Comparison of ENCODE assay signal across 8 mouse cellular contexts in the genomic region with DNA sequence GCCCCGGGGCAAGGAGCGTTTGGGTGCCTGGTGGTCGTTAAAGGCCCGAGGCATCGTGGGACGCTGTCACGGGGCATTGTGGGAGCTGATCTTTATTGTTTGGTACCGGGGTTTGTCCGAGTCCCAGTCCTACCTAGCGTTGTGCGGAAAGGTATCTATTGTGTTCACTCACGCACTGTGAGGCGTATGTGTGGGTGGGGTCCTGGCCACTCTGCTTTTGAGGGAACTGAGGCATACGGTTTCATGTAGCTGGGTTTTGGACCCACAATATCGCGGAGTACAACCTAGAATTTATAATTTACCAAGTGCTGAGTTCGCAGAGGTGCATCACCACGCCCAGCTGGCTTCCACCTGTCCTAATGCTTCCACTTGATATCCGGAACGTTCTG. TPM values are rescaled to one million over a fixed set of nuclear protein-coding genes. Genes with fewer than 3 reads are reported as not detected.
A peak's percentile ranks its signal among the peaks of the same experiment; 100 is the strongest.
DNase-seq lines count a peak whose midpoint lies in the region; ATAC-seq and TF ChIP-seq lines count a peak whose summit lies in the region.

No protein-coding gene starts in this region.

- H3K4me1 ChIP-seq in embryonic facial prominence, embryonic 15.5 days = peaks cover 39% of the 10 kb centered on the region
- H3K4me1 ChIP-seq in intestine, postnatal 0 days (replicated peaks; ENCODE audit: control insufficient read depth, insufficient read depth, low read length) = no peaks in the 10 kb centered on the region
- peaks cover 14% of the 10 kb centered on the region for H3K4me1 ChIP-seq in midbrain, postnatal 0 days (ENCODE audit: insufficient read depth, low read length)

- peak overlapping the region; percentile 99 for H3K27ac ChIP-seq in left cerebral cortex, adult 2 months
- peak overlapping the region; percentile 99 for H3K27ac ChIP-seq in embryonic facial prominence, embryonic 15.5 days (replicated peaks)
- H3K27ac ChIP-seq in intestine, postnatal 0 days (ENCODE audit: low read depth, low read length) = peak overlapping the region; percentile 94
- peak overlapping the region; percentile 99 for H3K27ac ChIP-seq in midbrain, postnatal 0 days (ENCODE audit: low read depth, low read length)

- peaks cover 13% of the 10 kb centered on the region; the same call in 1 of the 2 replicates for H3K36me3 ChIP-seq in embryonic facial prominence, embryonic 15.5 days
- no peaks in the 10 kb centered on the region for H3K36me3 ChIP-seq in intestine, postnatal 0 days (ENCODE audit: control insufficient read depth, insufficient read depth)
- H3K36me3 ChIP-seq in midbrain, postnatal 0 days (ENCODE audit: insufficient read depth, low read length) = peaks cover 22% of the 10 kb centered on the region

- DNase-seq in left cerebral cortex, adult 2 months (ENCODE audit: extremely low spot score in 1 of 2, low spot score in 2 of 2) = no peak
- no peak for DNase-seq in left cerebral cortex, adult 8-10 months (ENCODE audit: low spot score in 2 of 2)
- DNase-seq in midbrain, postnatal 0 days (ENCODE audit: low spot score) = no peak
- no peak for DNase-seq in layer of hippocampus, postnatal 10 days (ENCODE audit: low spot score in 2 of 2)
- DNase-seq in yolk sac, embryonic 10.5 days (ENCODE audit: low spot score) = no peak
- DNase-seq in thymus, postnatal 4 days = no peak

- WGBS in embryonic facial prominence, embryonic 15.5 days = under 1% methylated on average over 20 of the region's 20 CpGs
- under 1% methylated on average over 20 of the region's 20 CpGs for WGBS in intestine, postnatal 0 days
- under 1% methylated on average over 20 of the region's 20 CpGs for WGBS in midbrain, postnatal 0 days

- peak overlapping the region; percentile 71 for H3K4me2 ChIP-seq in embryonic facial prominence, embryonic 15.5 days (replicated peaks)
- peak overlapping the region; percentile 89 for H3K4me2 ChIP-seq in intestine, postnatal 0 days (replicated peaks; ENCODE audit: low read depth)
- peak overlapping the region; percentile 65 for H3K4me2 ChIP-seq in midbrain, postnatal 0 days (ENCODE audit: low read depth, low read length, poor library complexity, severe bottlenecking)

- H3K9ac ChIP-seq in embryonic facial prominence, embryonic 15.5 days = peak overlapping the region; percentile 91
- H3K9ac ChIP-seq in intestine, postnatal 0 days (ENCODE audit: low read depth, low read length) = peak overlapping the region; percentile 80
- H3K9ac ChIP-seq in midbrain, postnatal 0 days (replicated peaks; ENCODE audit: low read length, poor library complexity, severe bottlenecking) = peak overlapping the region; percentile 93

- no peaks in the 10 kb centered on the region for H3K9me3 ChIP-seq in embryonic facial prominence, embryonic 15.5 days (replicated peaks)
- no peaks in the 10 kb centered on the region for H3K9me3 ChIP-seq in intestine, postnatal 0 days (ENCODE audit: control insufficient read depth)
- H3K9me3 ChIP-seq in midbrain, postnatal 0 days (ENCODE audit: low read length) = no peaks in the 10 kb centered on the region

- peak overlapping the region; percentile 70 for H3K4me3 ChIP-seq in left cerebral cortex, adult 2 months
- peak overlapping the region; percentile 73 for H3K4me3 ChIP-seq in embryonic facial prominence, embryonic 15.5 days (replicated peaks)
- H3K4me3 ChIP-seq in intestine, postnatal 0 days (ENCODE audit: low read depth, low read length) = peak overlapping the region; percentile 57
- peak overlapping the region; percentile 63 for H3K4me3 ChIP-seq in midbrain, postnatal 0 days (ENCODE audit: low read depth, low read length)

- intact Hi-C loops in left cerebral cortex, adult 2 months (cut with DNase I) = loop anchor here (1.0 to 2.0 kb wide), 2 partner anchors 23 to 27 kb away; partner anchors contain the start of gene Irgq

- TF ChIP-seq CTCF in left cerebral cortex, adult 2 months (IDR thresholded peaks at IDR 0.05) = no peak
- no peak for TF ChIP-seq CTCF in intestine, postnatal 0 days (IDR thresholded peaks at IDR 0.05; ENCODE audit: low read depth)
- no peak for TF ChIP-seq CTCF in midbrain, postnatal 0 days (IDR thresholded peaks at IDR 0.05)

- no peaks in the 10 kb centered on the region for H3K27me3 ChIP-seq in embryonic facial prominence, embryonic 15.5 days
- no peaks in the 10 kb centered on the region for H3K27me3 ChIP-seq in intestine, postnatal 0 days (replicated peaks; ENCODE audit: control insufficient read depth, insufficient read depth, low read length)
- H3K27me3 ChIP-seq in midbrain, postnatal 0 days (ENCODE audit: insufficient read depth, low read length) = no peaks in the 10 kb centered on the region

- no peak for ATAC-seq in embryonic facial prominence, embryonic 15.5 days (ENCODE audit: insufficient number of reproducible peaks, low FRiP score, low TSS enrichment, low read depth)
- ATAC-seq in intestine, postnatal 0 days = no peak
- ATAC-seq in midbrain, postnatal 0 days (ENCODE audit: low FRiP score) = no peak

RNA-seq across cellular contexts. Expression of gene Zfp428, which starts 0.9 kb away (rescaled TPM):
- 10 to 100 TPM; 45.9 to 46.0 TPM for total RNA-seq in left cerebral cortex, adult 2 months (2021)
- total RNA-seq in left cerebral cortex, adult 8-10 months (2022) = 10 to 100 TPM; 42.8 to 45.4 (median 44.1) TPM
- polyA plus RNA-seq in embryonic facial prominence, embryonic 15.5 days (2015; fragmentation: Nextera tagmentation; extraction: Ambion mirVana) = 65.9 and 69.2 TPM in 2 replicates
- 11.2 and 12.8 TPM in 2 replicates for polyA plus RNA-seq in intestine, postnatal 0 days (2015; fragmentation: Nextera tagmentation; extraction: Ambion mirVana)
- total RNA-seq in midbrain, postnatal 0 days (2014; rRNA removed) = 209 and 214 TPM in 2 replicates
- 297 and 314 TPM in 2 replicates for polyA plus RNA-seq in midbrain, postnatal 0 days (2015; fragmentation: Nextera tagmentation; extraction: Ambion mirVana)
- total RNA-seq in layer of hippocampus, postnatal 10 days (2021) = 10 to 100 TPM; 61.3 to 64.6 TPM

RNA-seq across cellular contexts. Expression of gene AC161166.1, which starts 4.5 kb away (rescaled TPM):
- total RNA-seq in left cerebral cortex, adult 2 months (2021) = not detected
- total RNA-seq in left cerebral cortex, adult 8-10 months (2022) = not detected
- 0.62 and 0.72 TPM in 2 replicates for polyA plus RNA-seq in embryonic facial prominence, embryonic 15.5 days (2015; fragmentation: Nextera tagmentation; extraction: Ambion mirVana)
- polyA plus RNA-seq in intestine, postnatal 0 days (2015; fragmentation: Nextera tagmentation; extraction: Ambion mirVana) = 0.05 TPM in 1 of 2 replicates, not detected in the other
- total RNA-seq in midbrain, postnatal 0 days (2014; rRNA removed) = not detected in 2 replicates
- polyA plus RNA-seq in midbrain, postnatal 0 days (2015; fragmentation: Nextera tagmentation; extraction: Ambion mirVana) = 0.47 and 0.78 TPM in 2 replicates
- total RNA-seq in layer of hippocampus, postnatal 10 days (2021) = not detected

RNA-seq across cellular contexts. Expression of gene Irgq, which starts 22.8 kb away (rescaled TPM):
- 10 to 100 TPM; 81.6 to 84.3 TPM for total RNA-seq in left cerebral cortex, adult 2 months (2021)
- 10 to 100 TPM; 62.6 to 68.9 (median 66.6) TPM for total RNA-seq in left cerebral cortex, adult 8-10 months (2022)
- 11.2 and 11.4 TPM in 2 replicates for polyA plus RNA-seq in embryonic facial prominence, embryonic 15.5 days (2015; fragmentation: Nextera tagmentation; extraction: Ambion mirVana)
- polyA plus RNA-seq in intestine, postnatal 0 days (2015; fragmentation: Nextera tagmentation; extraction: Ambion mirVana) = 3.4 TPM in 2 replicates
- total RNA-seq in midbrain, postnatal 0 days (2014; rRNA removed) = 115 and 119 TPM in 2 replicates
- 21.8 and 23.9 TPM in 2 replicates for polyA plus RNA-seq in midbrain, postnatal 0 days (2015; fragmentation: Nextera tagmentation; extraction: Ambion mirVana)
- 100 to 1,000 TPM in 1 of 2 experiments, 10 to 100 TPM in 1; 98.5 to 101 TPM for total RNA-seq in layer of hippocampus, postnatal 10 days (2021)

RNA-seq across cellular contexts. Expression of gene Cadm4, which starts 25.9 kb away (rescaled TPM):
- 100 to 1,000 TPM; 213 to 219 TPM for total RNA-seq in left cerebral cortex, adult 2 months (2021)
- total RNA-seq in left cerebral cortex, adult 8-10 months (2022) = 100 to 1,000 TPM; 215 to 253 (median 239) TPM
- 7.5 and 8.0 TPM in 2 replicates for polyA plus RNA-seq in embryonic facial prominence, embryonic 15.5 days (2015; fragmentation: Nextera tagmentation; extraction: Ambion mirVana)
- 1.4 and 1.7 TPM in 2 replicates for polyA plus RNA-seq in intestine, postnatal 0 days (2015; fragmentation: Nextera tagmentation; extraction: Ambion mirVana)
- total RNA-seq in midbrain, postnatal 0 days (2014; rRNA removed) = 342 and 354 TPM in 2 replicates
- polyA plus RNA-seq in midbrain, postnatal 0 days (2015; fragmentation: Nextera tagmentation; extraction: Ambion mirVana) = 82.0 and 88.1 TPM in 2 replicates
- 100 to 1,000 TPM; 269 to 279 TPM for total RNA-seq in layer of hippocampus, postnatal 10 days (2021)

RNA-seq across cellular contexts. Expression of gene Pinlyp, which starts 38.2 kb away (rescaled TPM):
- total RNA-seq in left cerebral cortex, adult 2 months (2021) = not detected
- total RNA-seq in left cerebral cortex, adult 8-10 months (2022) = not detected
- polyA plus RNA-seq in embryonic facial prominence, embryonic 15.5 days (2015; fragmentation: Nextera tagmentation; extraction: Ambion mirVana) = 9.4 and 16.4 TPM in 2 replicates
- not detected in 2 replicates for polyA plus RNA-seq in intestine, postnatal 0 days (2015; fragmentation: Nextera tagmentation; extraction: Ambion mirVana)
- total RNA-seq in midbrain, postnatal 0 days (2014; rRNA removed) = not detected in 2 replicates
- not detected in 2 replicates for polyA plus RNA-seq in midbrain, postnatal 0 days (2015; fragmentation: Nextera tagmentation; extraction: Ambion mirVana)
- total RNA-seq in layer of hippocampus, postnatal 10 days (2021) = not detected
